Mouse (Mus musculus): ENCODE measurements around the gene Rnf144a.

GRCm38 (mm10) chr12:26289200-26289599, 125.9 kb downstream of the Rnf144a start:
- TF ChIP-seq CTCF (conservative IDR thresholded peaks at IDR 0.05; ENCODE audit: low read length) (no peak), POU5F1 (IDR thresholded peaks at IDR 0.05; ENCODE audit: borderline replicate concordance, low read length) (no peak), NANOG (IDR thresholded peaks at IDR 0.05; ENCODE audit: borderline replicate concordance, low read length) (no peak)
